Mouse (Mus musculus) gastrocnemius, adult 18-20 months (tissue): ENCODE results near the gene Fbxw11. TPM values are rescaled to one million over a fixed set of nuclear protein-coding genes. Genes with fewer than 3 reads are reported as not detected.
A peak's percentile ranks its signal among the peaks of the same experiment; 100 is the strongest.

ENCODE experiments used
- DNase-seq: peaks from one replicate; pipeline ENCODE4 v3.0.0; 2021; ENCODE audit warnings: low spot score
- total RNA-seq, 2 experiments: library from RNA; stranded (reverse); gene quantifications; 2 replicates each; pipeline ENCODE4 v1.2.3; 2021

Gene Fbxw11
- total RNA-seq, 2 experiments from 2014 or later, result 55.5 to 66.3 TPM

DNA sequence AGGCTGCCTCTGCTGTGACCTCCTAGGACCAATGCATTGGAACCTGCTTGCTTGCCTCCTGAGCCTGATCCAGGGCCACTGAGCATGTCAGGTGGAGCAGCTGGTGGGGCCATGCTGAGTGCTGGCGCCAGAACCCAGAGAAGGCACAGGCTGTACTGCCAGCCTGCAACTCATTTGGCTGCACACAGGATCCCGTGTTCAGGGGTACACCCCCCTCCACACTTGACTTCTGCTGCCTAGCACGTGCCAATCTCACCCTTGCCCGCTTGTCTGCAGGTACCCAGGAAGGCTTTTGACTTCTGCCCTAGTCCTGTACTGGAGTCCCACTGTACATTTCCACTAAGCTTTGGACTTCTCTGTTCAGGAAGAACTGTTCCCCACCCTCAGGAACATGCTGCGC is 19.3 kb upstream of the Fbxw11 start:
- peak; percentile 76 for DNase-seq

- DNase-seq, result no peak
Observed at GRCm38 (mm10) chr11:32623912-32624311, 18.6 kb upstream of the Fbxw11 start.

DNA sequence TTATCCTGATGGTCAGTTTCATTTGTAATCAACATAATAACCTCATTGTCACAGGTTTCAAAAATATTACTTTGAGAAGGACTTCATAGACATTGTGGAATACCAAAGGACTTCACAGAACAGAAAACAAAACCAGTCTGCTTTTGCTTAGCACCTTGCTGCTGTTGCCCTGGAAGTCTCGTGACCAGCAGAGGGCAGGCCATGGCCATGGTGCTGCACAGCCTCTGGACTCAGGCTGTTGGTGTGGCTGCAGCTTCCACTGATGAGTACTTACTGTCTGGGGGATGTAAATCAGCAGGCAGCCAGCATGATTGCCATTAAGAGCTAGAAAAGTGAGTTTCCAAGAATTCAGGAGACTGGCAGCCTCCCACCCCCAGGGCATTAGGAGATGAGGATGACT is 16.8 kb upstream of the Fbxw11 start:
- DNase-seq, result peak; percentile 86

- DNase-seq, result no peak
Observed at GRCm38 (mm10) chr11:32626079-32626478, 16.4 kb upstream of the Fbxw11 start.

DNA sequence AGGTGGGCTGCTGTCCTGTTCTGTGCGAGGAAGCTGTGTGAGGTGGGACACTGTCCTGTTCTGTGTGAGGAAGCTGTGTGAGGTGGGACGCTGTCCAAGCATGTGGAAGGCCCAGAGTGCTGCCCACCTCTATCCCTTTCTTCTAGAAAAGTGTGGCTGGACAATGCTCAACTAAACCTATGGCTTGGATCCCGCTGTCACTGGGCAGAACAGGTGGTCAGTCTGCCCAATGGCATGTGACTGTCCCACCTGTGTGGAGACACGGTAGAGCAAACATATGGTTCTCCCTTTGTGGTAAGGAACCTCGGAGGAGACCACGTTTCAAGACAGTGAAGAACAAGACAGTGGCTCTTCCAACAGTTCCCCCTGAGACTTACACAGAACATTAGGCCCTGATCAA is 14.6 kb upstream of the Fbxw11 start:
- DNase-seq, result no peak

DNA sequence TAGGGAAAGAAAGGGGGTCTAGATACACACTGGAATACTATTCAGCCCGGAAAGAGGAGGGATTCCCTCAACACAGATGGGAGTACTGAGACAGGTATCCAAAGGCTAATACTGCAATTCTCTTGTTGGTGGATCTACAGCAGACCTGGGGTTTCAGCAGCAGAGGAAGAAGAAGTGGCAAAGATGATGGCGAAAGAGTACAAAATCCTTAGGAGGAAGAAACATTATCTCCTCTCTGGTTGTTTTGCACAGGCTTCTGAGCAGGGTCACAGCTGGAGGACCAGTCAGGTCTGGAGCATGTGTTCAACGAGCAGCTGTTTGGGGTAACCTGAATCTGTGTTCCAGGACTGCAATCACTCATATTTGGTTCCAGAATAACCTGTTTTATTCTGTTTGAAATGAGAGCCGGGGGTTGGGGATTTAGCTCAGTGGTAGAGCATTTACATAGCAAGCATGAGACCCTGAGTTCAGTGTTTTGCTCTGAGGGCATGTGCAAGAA is 12.8 kb upstream of the Fbxw11 start:
- DNase-seq, result no peak

DNA sequence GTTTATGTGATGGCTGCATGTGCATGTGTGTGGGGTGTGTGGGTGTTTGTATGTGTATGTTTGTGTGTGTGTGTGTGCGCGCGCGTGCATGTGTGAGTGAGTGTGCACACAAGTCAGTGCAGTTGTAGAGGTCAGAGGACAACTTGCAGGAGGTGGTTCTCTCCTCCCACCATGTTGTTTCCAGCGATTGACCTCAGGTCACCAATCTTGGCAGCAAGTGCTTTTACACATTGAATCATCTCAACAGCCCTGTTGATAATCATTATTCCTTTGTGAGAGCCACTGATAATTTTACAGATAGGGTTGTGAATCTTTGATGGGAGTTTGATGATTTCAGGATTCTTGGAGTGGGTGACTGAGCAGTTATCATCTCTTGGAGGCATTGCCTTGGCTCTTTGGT is 9.9 kb upstream of the Fbxw11 start:
- DNase-seq, result no peak

DNA sequence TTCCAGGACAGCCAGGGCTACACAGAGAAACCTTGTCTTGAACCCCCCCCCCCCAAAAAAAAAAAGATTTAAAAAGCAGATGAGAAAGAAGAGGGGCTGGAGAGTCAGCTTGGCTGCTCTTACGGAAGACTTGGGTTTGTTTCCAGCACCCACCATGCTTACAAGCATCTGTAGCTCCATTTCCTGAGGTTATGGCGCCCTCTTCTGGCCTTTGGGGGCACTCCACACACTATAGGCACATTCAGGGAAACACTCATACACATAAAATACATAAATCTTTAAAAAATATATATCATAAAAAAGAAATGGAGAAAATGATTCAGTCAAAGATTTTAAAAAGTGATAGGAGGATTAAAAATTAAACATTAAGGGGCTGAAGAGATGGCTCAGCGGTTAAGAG is 9.0 kb upstream of the Fbxw11 start:
- DNase-seq, result no peak

DNA sequence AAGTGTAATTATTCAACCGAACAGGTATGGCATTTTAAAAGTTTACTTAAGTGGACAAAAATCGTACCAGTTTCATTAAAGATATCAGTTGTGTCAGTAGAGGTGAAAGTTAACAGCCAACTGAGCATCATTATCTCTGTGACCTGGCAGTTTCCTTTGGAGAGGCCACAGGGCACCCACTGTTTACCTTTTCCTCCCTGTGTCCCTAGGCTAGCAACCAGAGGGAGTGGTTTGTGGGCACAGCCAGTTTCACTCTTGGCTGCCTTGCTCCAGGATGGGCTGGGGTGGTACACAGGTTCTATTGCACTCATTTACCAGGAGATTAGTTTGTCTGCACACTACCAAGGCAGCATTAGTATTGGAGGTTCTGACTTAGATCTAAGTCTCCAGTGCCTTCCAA is 8.4 kb upstream of the Fbxw11 start:
- DNase-seq, result no peak

GRCm38 (mm10) chr11:32634842-32635241 is 7.7 kb upstream of the Fbxw11 start:
- no peak for DNase-seq

DNA sequence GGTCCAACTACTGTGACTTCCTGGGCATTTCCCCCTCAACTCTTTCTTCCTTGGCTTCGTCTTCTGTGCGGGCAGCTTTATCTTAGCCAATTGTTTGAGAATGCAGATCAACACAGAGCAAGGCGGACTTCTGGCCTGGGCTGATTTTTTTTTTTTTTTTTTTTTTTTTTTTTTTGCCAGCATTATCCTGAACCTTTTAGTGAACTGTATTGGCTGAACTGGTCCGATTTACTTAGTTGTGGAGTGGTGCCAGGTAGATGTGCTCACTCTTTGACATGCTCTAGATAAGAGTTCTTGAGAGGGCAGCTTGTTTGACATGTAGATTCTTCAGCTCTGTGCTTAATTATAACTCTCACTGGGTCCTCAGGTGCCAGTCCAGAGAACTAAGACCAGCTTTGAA is 6.2 kb upstream of the Fbxw11 start:
- DNase-seq, result no peak

DNA sequence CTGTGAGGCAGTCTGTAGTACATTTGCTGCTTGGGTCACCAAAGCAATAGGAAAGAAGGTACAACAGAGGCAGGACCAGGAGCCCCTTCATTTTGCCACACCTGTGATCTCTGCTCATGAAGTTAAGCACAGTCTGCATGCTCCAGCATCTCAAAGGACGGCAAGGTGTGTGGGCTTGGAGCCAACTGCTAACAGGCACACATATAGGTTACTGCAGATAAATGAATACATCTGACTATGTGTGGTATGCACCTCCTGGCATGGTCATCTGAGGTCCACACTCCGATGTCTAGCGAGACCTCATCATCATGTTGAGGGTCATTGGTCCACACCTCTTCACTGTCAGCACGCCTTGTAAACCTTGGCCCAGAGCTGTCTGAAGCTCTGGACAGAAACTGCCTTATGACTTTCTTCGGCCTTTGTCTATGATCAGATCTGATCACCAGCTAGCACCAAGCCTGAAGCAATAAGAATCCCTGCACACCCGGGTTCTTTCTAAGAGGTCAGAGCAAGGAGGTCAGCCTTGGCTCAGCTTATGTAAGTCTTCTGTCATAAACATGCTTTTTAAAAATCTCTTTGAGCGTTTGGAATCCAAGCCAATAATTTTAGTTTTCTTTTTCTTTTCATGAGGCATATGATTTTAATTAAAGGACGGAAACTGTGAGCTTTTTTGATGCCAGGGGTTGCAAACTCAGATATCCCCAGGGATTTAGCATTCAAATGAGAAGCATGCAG is 3.8 kb upstream of the Fbxw11 start:
- DNase-seq, result no peak

DNA sequence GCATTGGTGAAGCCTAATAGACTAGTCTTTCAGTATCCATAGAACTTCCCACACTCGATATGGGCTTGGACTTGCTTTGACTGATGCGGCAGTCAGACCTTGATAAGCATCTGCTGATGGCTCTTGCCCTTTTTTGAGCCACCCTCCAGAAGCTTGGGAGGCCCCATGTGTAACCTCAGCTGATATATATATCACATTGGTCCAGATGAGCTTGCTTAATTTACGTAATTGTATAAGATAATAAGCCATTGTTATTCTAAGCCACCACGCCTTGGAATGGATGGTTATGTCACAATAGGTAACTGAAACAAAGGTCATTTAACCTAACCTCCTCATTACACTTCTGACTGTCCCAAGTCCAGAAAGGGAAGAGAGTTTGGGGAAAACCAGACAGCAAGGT is 1.9 kb upstream of the Fbxw11 start:
- no peak for DNase-seq

DNA sequence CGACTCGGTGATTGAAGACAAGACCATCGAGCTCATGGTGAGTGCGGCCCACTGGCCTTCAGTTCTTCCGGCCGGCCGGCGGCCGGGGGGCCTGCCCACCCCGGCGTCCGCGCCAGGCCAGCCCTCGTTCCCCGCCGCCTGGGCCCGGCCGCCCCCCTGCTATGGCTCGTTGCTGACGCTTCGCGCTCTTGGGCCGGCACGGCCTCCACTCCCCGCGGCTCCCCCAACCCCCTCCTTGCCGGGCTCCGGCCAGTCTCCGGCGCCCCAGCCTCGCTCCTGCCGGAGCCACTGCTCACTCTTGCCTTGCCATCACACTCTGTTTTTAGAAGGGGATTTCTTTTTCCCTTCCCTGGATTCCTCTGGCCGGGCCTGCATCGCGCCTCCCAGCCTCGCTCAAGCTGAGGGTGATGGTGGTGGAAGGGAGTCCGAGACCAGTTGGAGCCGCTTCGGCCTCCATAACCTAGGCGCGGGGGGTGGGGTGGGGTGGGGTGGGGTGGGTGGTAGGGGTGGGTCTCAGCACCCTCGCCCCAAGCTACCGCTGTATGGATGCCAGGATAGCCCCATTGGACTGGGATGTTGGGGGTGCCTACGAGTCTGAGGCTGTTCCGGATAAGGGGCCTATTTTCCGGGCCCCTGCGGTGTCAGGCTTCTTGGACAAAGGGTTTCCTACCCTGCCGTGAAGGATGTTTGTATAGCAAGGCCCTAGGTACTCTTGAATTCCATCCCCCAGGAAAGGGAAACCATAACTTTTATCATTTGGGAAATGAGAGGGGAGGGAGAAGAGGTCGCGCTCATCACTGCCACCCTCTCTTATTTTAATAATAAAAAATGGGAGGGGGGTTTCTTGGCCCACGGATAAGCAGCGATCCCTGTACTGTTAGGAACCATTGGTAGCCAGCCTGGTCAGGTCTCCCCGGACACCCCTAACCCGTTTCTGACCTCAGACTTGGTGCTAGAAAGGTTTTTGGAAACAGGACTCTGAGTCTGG is 669 bp downstream of the Fbxw11 start:
- peak; percentile 62 for DNase-seq

GRCm38 (mm10) chr11:32644010-32644409 is 1.5 kb downstream of the Fbxw11 start:
- DNase-seq, result no peak

DNA sequence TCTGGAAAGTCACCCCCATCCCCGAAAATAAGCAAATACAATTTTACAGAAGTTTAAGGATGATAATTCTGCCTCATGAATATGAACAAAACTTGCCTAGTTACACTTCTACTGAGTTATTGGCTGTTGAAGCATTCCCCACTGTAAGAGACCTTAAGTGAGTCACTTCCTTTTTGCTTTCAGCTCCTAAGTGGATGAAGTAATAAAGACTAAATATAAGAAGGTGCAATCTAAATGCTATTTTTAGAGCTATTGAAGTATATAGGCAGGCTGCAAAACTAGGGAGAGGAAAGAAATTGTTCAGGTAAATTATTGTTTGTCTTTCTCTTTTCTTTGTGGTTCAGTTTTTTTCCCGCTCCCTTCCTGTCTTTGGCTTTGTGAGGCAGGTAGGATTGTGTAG is 4.7 kb downstream of the Fbxw11 start:
- DNase-seq, result no peak

DNA sequence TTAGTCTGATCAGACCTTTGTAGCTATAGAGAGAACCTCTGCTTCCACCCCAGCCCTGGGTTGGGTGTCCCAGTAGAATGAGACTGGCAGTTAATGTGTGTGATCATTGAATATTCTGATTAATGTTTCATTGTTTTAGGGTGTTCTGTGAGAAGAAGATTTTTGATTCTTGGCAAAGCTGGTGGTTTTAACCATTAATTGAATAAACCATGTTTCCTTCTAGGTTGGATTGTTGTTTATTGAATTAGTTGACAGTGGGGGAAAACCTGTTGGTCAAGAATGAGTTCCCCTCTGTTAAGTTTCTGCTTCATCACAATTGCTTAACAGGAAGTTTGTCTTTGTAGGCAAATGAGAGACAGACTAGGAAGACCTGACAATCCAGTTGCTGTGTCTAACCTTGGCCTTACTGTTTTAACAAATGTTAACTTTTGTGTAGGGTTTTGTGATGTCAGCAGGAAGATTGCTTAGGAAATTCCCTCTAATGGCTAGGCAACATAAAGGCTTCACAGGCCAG is 7.8 kb downstream of the Fbxw11 start:
- no peak for DNase-seq

DNA sequence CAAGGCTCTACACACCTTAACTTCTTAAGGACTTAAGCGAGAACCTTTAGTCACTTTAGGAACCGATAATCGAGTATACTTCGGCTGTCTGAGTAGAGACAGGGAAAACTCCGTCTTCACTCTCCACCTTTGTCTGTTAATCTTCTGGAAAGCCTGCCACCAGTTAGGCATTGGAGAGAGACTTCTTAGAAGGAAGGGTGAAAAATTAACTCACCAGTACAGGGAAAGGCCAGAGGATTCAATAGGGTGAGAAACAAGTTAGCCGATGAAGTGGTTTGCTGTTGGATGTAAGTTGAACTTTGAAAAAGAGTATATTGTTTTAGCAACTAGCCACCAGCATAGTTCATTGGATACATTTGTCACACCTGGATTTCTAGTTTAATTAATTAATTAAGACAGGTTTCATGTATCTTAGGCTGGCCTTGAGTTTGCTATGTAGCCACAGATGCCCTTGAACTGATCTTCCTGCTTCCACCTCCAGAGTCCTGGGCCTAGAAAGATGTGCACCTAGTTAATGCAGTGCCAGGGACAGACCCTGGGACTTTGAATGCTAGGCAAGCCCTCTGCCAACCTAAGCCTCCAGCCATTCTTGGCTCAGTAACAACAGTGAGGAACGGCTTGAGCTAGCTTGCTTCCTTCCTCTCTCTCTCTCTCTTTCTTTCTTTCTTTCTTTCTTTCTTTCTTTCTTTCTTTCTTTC is 8.5 kb downstream of the Fbxw11 start:
- DNase-seq, result no peak

DNA sequence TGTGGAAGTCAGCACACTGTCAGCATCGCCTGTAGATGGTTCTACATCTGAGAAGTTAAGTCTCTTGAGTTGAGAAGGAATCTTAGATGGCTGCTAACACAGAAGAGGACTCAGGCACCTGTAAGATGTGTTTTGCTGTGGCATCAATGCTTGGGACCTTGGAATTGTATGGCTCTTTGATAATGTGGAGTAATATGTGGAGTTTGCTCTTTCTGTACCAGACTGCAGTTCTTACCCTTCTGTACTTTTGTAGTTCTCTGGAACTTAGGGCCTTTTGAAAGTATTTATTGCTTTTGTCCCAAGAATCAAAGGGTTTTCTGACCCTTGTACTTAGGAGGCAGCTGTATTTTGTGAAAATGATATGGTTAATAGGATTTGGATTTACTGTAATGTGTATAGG is 9.2 kb downstream of the Fbxw11 start:
- no peak for DNase-seq

GRCm38 (mm10) chr11:32662082-32662656 is 19.6 kb downstream of the Fbxw11 start:
- no peak for DNase-seq

DNA sequence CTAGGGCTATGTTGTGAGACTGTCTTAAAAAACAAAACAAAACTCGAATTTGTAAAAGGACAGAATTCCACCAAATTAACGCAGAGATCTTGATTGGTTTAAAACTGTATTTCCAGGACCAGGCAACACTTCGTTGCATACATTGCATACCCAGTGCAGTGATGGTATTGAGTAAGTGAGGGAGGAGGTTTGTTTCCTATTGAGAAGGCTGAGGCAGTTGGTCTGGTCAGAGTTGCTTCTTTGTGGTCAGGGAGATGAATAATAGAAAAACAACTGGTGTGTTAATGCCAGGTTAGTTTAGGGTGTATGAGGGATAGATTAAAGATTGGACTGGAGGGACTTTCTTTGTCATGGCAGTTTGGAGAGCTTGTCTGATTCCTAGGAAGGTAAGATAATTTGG is 23.1 kb downstream of the Fbxw11 start:
- no peak for DNase-seq
